Mouse (Mus musculus): ENCODE measurements around the gene Hoxc4.

Hoxc4 gene

DNA sequence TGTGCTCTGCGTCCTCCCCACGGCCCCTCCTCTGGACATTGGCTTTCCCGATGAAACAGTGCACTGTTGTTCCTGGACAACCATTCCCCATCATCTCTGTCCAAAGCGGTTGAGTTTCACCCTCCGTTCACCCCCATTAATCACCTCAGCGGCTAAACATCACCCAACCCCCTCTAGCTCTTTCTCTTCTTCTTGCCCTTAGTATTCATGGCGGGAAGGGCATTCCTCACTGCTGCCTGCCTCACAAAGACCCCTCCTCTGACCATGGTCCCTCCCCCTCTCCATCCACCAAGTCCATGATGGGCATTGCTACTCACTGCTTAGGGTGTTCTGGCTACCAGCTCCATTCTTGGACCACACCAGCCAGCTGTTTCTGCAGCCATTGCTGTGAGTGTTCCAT lies 46.9 kb downstream of the Hoxc4 start:
- ChIA-PET CTCF (interaction anchor here in 1 of 4 experiments (0.6 kb wide), 1 partner anchor 33 kb away, joined by 3 read pairs; no protein-coding TSS in a partner anchor), POLR2A (interaction anchor here in 1 of 4 experiments (0.9 to 1.2 kb wide), 2 partner anchors 27 to 115 kb away, joined by 3 read pairs; no protein-coding TSS in a partner anchor)

DNA sequence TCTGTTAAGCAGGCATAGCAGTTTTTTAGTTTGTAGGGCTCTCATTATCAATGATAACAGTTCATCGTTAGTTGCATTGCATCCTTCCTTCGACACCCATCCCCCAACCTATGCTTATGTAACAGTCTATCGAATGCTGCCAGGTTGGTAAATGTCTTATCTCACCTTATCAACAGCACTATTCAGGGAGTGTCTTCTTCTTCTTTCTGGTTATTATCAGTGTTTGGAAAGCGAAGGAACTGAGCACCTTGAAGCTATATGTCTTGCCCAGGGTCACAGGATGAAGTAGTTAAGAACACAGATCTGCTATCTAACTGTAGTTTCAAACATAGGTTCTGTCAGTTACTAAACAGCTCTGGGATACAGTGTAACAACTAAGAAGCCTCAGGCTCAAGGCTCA lies 49.0 kb downstream of the Hoxc4 start:
- POLR2A ChIA-PET, result interaction anchor here in 1 of 4 experiments (1.5 kb wide), 1 partner anchor 27 kb away, joined by 4 read pairs; no protein-coding TSS in a partner anchor
- CTCF ChIA-PET, result no interaction called here

DNA sequence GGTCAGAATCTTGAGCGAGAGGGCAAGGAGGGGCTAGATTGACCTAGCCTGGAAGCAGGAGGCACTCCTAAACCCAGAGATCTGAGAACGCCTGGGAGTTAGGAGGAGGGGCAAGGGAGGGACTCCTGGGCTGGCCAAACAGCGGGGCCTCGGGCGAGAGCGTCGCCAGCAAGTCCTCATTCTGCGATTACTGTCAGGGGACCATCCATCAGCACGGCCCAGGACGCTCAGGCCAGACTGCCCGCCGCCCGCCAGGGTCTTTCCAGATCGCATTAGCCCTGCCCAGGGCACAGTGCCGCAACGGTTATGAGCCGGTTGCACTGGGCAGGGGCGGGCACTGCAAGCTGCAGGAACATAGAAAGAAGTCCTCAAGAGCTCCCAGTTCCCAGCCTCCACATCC lies 50.4 kb downstream of the Hoxc4 start:
- ChIA-PET CTCF (interaction anchor here (0.6 to 1.5 kb wide), 7 partner anchors 15 to 676 kb away, joined by 3 to 4 read pairs (median 3); no protein-coding TSS in a partner anchor), POLR2A (interaction anchor here in 2 of 4 experiments (0.5 to 0.9 kb wide), 4 partner anchors 9 to 129 kb away, joined by 3 read pairs; no protein-coding TSS in a partner anchor)

DNA sequence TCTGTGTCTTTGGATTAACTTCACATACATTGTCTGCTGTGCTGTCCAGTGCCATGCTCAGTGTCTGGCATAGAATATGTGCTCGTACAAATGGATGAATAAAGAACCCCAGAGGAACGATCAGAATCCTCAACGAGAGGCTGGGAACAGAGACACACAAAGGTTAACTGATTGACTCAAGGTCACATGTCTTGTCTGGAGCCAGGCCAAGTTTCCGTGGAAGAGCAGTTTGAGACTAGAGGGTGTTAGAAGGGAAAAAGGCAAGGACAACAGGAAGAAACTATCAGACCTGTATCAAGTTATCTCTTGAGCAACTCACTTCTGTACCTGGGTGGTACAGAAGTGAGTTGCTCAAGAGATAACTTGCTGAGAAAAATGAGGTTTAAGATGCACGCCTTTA lies 52.5 kb downstream of the Hoxc4 start:
- CTCF ChIA-PET, result interaction anchor here in 1 of 4 experiments (1.0 kb wide), 1 partner anchor 94 kb away, joined by 3 read pairs; no protein-coding TSS in a partner anchor
- POLR2A ChIA-PET, result interaction anchor here in 1 of 4 experiments (1.5 kb wide), 1 partner anchor 12 kb away, joined by 4 read pairs; no protein-coding TSS in a partner anchor

DNA sequence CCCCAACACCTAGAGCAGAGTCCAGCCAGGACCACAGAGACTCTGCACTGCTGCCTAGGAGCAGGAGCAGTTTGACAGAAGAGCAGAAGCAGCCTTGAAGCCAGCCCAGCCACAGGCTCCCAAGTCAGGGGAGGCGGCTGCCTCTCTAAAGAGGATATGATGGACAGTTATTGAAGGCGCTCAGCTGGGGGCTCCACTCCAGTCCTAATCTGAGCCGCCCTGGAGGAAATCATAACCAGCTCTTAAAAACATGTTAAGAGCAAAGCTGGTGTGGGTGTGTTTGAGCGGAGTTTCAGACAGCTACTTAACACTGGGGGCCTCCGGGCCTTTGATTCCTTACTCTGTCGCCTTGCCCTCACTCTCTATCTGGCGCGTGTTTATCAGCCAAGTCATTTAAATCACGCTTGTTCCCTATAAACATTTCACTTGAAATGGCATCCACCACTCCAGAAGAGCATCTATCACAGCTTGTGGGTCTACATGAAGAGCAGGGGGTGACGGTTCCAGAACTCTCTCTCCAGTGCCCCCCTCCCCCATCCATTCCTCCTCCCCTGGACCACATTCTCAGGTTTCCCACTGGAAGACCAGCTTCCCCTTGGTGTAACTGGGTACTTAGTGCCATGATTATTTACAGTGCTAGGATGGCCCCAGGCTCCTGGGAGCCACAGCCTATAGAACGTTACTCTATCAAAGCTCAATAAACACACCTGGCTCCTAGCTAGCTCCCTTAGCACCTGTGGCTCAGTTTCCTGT lies 56.1 kb downstream of the Hoxc4 start:
- ChIA-PET POLR2A (no interaction called here), CTCF (interaction anchor here in 2 of 4 experiments (0.5 to 0.9 kb wide), 4 partner anchors 18 to 102 kb away, joined by 3 to 5 read pairs (median 3); no protein-coding TSS in a partner anchor)

DNA sequence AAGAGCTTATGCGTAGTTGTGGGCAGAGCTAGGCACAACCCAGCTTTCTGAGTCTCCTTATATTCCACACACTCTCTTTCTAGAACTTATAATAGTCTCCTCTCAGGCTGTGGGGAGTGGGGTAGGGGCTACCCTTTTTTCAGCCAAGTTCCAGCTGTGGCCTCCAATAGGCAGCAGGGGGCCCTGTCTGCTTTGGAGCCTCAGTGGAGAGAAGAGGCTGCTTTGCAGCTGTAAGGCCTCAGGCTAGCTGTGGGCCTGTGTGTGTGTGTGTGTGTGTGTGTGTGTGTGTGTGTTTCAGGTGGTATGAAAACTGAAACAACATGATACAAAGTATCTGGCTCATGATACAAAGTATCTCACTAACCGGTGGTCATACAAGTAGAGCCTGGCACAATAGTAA lies 58.9 kb downstream of the Hoxc4 start:
- ChIA-PET POLR2A (interaction anchor here (0.5 to 1.8 kb wide), 9 partner anchors 8 to 882 kb away, joined by 3 to 5 read pairs (median 3); no protein-coding TSS in a partner anchor), CTCF (interaction anchor here (0.6 to 2.4 kb wide), 14 partner anchors 12 to 204 kb away, joined by 3 to 21 read pairs (median 4); no protein-coding TSS in a partner anchor)

DNA sequence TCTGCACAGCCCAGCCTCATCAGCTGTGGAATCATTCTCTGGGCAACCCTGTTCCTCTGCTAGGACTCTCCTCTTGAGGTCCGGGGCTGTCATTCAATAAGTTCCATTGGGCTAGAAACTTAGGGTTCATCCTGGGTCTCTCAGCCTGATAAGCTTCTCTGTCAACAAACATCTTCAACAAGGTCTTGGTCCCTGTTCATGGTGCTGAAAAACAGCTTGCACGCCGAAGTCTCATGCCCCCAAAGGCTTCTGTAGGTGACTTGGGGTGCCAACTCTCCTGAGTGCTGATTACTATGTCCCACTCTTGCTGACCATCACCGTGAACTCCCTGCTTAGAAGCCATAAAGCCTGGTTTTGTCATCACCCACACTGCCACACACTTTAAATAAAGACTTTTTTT lies 63.9 kb downstream of the Hoxc4 start:
- ChIA-PET CTCF (interaction anchor here in 1 of 4 experiments (0.8 kb wide), 1 partner anchor 95 kb away, joined by 3 read pairs; no protein-coding TSS in a partner anchor), POLR2A (interaction anchor here in 1 of 4 experiments (1.3 kb wide), 1 partner anchor 64 kb away, joined by 3 read pairs; no protein-coding TSS in a partner anchor)

DNA sequence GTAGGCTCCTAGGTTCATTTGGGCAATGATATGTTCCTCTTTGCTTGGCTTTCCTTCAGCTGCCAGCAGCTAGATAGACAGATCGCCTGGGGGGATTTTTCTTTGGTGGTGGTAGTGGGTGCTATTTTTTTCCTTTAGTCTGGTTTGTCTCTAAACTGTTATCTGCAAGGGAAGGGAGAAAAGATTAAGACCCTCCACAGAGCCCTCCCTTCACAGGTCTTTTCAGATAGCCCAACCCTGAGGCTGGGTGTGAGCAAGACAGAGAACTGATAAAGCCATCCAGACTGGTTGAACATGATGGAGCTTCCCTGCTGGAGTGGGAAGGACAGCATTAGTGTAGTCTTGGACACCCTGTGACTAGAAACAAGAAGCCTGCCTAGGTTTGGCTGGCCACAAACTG lies 64.9 kb downstream of the Hoxc4 start:
- CTCF ChIA-PET, result interaction anchor here in 2 of 4 experiments (0.5 to 0.6 kb wide), 2 partner anchors 49 to 221 kb away, joined by 5 to 7 read pairs; no protein-coding TSS in a partner anchor

DNA sequence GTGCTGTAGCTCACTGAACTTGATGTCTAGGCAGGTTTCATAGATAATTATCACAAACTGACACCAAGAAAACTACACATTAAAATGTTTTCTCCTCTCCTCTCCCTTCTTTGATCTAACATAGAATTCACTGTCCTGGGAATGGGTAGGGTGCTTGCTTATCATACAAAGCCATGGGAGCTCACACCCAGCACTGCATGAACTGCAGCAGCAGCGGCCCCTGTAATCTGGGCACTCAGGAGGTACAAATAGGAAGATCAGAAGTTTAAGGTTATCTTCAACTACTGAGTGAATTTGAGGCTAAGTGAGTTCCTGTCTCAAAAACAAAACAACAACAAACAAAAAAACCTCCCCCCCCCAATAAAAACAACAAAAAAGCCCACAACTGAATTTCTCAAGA lies 66.2 kb downstream of the Hoxc4 start:
- ChIA-PET POLR2A (interaction anchor here in 3 of 4 experiments (0.6 to 1.5 kb wide), 8 partner anchors 8 to 363 kb away, joined by 3 to 5 read pairs (median 3); no protein-coding TSS in a partner anchor), CTCF (interaction anchor here in 2 of 4 experiments (0.6 to 0.7 kb wide), 3 partner anchors 16 to 87 kb away, joined by 4 to 5 read pairs (median 4); no protein-coding TSS in a partner anchor)

More for the DNA sequence above, 64.9 kb downstream of the Hoxc4 start:
- POLR2A ChIA-PET, result interaction anchor here in 1 of 4 experiments (1.3 kb wide), 1 partner anchor 63 kb away, joined by 3 read pairs; no protein-coding TSS in a partner anchor

DNA sequence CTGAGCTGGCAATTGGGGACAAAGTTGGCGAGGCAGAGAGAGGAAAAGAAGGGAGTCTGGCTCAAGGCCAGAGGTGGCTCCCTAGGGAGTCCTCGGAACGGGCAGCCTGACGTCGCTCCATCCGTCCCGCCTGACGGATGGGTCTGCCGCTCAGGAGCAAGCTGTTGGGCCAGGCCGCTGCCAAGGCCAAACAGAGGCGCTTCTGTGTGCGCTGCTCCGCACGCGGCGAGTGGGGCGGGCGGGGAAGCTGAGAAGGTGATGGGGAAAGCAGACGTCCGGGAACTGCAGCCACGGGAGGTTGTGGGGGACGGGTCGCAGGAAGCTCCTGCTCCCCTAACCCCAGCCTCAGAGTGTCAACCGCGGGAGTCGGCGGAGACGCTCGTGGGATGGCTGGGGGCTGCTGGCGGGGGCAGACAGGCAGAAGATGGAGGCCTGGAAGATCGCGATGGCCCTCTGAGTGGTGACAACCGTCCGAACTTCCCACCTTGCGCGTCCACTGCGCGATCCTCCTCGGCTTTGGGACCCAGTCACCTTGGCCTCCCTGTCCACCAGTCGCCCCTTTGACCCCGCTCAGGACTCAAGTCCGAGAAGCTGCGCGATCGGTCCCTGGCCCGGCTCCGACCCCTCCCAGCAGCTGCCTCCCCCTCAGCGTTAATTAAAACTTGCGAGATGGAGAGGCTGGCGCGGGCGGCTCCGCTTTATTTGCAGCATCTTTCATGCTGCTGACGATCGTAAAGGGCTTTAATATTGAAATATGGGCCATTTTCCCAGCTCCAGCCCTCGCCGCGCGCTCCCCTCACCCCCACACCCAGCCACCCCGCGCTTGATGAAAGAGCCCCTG lies 67.3 kb downstream of the Hoxc4 start:
- CTCF ChIA-PET, result interaction anchor here in 3 of 4 experiments (0.6 to 2.6 kb wide), 7 partner anchors 25 to 97 kb away, joined by 3 to 9 read pairs (median 4); no protein-coding TSS in a partner anchor
- POLR2A ChIA-PET, result interaction anchor here in 3 of 4 experiments (0.6 to 1.6 kb wide), 14 partner anchors 7 to 362 kb away, joined by 3 to 7 read pairs (median 3); no protein-coding TSS in a partner anchor
